Mouse (Mus musculus): Measurements from ENCODE around the gene Cish. TPM values are rescaled to one million over a fixed set of nuclear protein-coding genes. Genes with fewer than 3 reads are reported as not detected.

Cish gene
- polyA plus RNA-seq, 2 experiments, result 2.8 to 6.0 TPM

GRCm38 (mm10) chr9:107254476-107254875 lies 41.4 kb upstream of the Cish start:
- H3K27me3 ChIP-seq (ENCODE audit: control insufficient read depth, insufficient read depth, low read length), result no peaks in the 10 kb centered on the region
- no peaks in the 10 kb centered on the region for H3K9me3 ChIP-seq (ENCODE audit: control insufficient read depth, low read length)
- H3K4me2 ChIP-seq (ENCODE audit: low read depth), result no peak overlapping the region
- H3K4me3 ChIP-seq (ENCODE audit: insufficient read depth in 1 of 2, low read depth in 2 of 2, low read length in 2 of 2), result no peak overlapping the region
- H3K9ac ChIP-seq (replicated peaks), result no peak overlapping the region
- no peak for DNase-seq (ENCODE audit: low read depth in 3 of 3, low spot score in 3 of 3)
- no peak overlapping the region for H3K27ac ChIP-seq
- no peaks in the 10 kb centered on the region for H3K36me3 ChIP-seq (replicated peaks; ENCODE audit: control insufficient read depth, insufficient read depth, low read depth)
- no peak for ATAC-seq (ENCODE audit: insufficient read depth)
- no peak for TF ChIP-seq CTCF (IDR thresholded peaks at IDR 0.05; ENCODE audit: low read depth)
- TF ChIP-seq EP300 (IDR thresholded peaks at IDR 0.05; ENCODE audit: low read depth), result no peak
- no peaks in the 10 kb centered on the region for H3K4me1 ChIP-seq (replicated peaks; ENCODE audit: control insufficient read depth in 2 of 2, insufficient read depth in 2 of 2, low read length in 1 of 2)
- WGBS (ENCODE audit: insufficient replicate concordance), result 75% methylated on average over 12 of the region's 12 CpGs

DNA sequence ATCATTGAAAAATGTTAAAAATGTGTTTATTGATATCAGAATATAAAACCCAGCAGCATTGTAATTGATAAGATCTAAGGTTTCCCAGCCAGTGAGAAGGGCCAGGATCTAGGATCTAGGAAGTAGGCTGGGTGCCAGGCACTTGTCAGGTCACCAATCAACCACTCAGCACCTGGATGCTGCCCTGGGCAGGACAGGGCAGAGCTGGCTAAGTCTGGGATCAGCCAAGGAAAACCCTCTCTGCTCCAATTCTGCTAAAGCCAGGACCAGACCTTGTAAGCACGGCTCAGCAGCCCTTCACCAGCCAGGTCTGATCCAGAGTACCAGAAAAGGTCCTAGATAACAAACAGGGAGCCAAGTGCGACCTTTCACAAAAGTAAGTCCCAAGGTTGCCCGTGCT lies 40.9 kb upstream of the Cish start:
- Histone ChIP-seq H3K27me3 (ENCODE audit: control insufficient read depth, insufficient read depth, low read length) (no peaks in the 10 kb centered on the region), H3K4me1 (replicated peaks; ENCODE audit: control insufficient read depth in 2 of 2, insufficient read depth in 2 of 2, low read length in 1 of 2) (no peaks in the 10 kb centered on the region), H3K36me3 (replicated peaks; ENCODE audit: control insufficient read depth, insufficient read depth, low read depth) (no peaks in the 10 kb centered on the region), H3K4me3 (ENCODE audit: insufficient read depth in 1 of 2, low read depth in 2 of 2, low read length in 2 of 2) (no peak overlapping the region), H3K27ac (no peak overlapping the region), H3K4me2 (ENCODE audit: low read depth) (no peak overlapping the region), H3K9me3 (ENCODE audit: control insufficient read depth, low read length) (no peaks in the 10 kb centered on the region), H3K9ac (replicated peaks) (no peak overlapping the region)
- DNase-seq (ENCODE audit: low read depth in 3 of 3, low spot score in 3 of 3) (no peak), ATAC-seq (ENCODE audit: insufficient read depth) (no peak)
- no peak for TF ChIP-seq CTCF (IDR thresholded peaks at IDR 0.05; ENCODE audit: low read depth)
- TF ChIP-seq EP300 (IDR thresholded peaks at IDR 0.05; ENCODE audit: low read depth), result no peak
- 67% methylated on average over 3 of the region's 3 CpGs for WGBS (ENCODE audit: insufficient replicate concordance)

- ATAC-seq (ENCODE audit: insufficient read depth), result no peak
Measured at GRCm38 (mm10) chr9:107255596-107255995, 40.2 kb upstream of the Cish start.

DNA sequence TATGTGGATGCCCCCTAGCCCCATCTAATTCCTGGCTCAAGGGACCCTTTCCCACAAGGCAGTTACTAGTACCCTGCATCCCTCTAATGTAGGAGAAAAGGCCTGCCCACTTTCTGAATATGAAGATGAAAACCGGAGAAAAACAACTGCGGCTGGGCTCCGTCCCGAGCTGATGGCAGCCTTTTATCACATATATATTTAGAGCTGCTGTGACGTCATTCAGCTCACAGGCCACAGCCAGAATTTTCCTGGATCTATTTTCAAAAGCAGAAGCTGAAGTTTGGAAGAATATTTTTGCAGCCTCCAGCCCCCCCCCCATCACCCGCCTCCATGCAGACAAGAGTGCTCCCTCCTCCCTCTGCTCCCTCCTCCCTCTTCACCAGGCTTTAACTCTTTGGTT lies 36.3 kb upstream of the Cish start:
- Histone ChIP-seq H3K4me3 (ENCODE audit: insufficient read depth in 1 of 2, low read depth in 2 of 2, low read length in 2 of 2) (no peak overlapping the region), H3K27me3 (ENCODE audit: control insufficient read depth, insufficient read depth, low read length) (no peaks in the 10 kb centered on the region), H3K27ac (no peak overlapping the region), H3K36me3 (replicated peaks; ENCODE audit: control insufficient read depth, insufficient read depth, low read depth) (no peaks in the 10 kb centered on the region), H3K4me2 (ENCODE audit: low read depth) (no peak overlapping the region), H3K4me1 (replicated peaks; ENCODE audit: control insufficient read depth in 2 of 2, insufficient read depth in 2 of 2, low read length in 1 of 2) (no peaks in the 10 kb centered on the region), H3K9ac (replicated peaks) (no peak overlapping the region), H3K9me3 (ENCODE audit: control insufficient read depth, low read length) (no peaks in the 10 kb centered on the region)
- 75% methylated on average over 6 of the region's 6 CpGs for WGBS (ENCODE audit: insufficient replicate concordance)
- ATAC-seq (ENCODE audit: insufficient read depth), result no peak
- TF ChIP-seq EP300 (IDR thresholded peaks at IDR 0.05; ENCODE audit: low read depth) (no peak), CTCF (IDR thresholded peaks at IDR 0.05; ENCODE audit: low read depth) (no peak)
- no peak for DNase-seq (ENCODE audit: low read depth in 3 of 3, low spot score in 3 of 3)

More at GRCm38 (mm10) chr9:107255596-107255995, 40.2 kb upstream of the Cish start:
- Histone ChIP-seq H3K9ac (replicated peaks) (no peak overlapping the region), H3K27ac (no peak overlapping the region), H3K36me3 (replicated peaks; ENCODE audit: control insufficient read depth, insufficient read depth, low read depth) (no peaks in the 10 kb centered on the region), H3K9me3 (ENCODE audit: control insufficient read depth, low read length) (no peaks in the 10 kb centered on the region), H3K27me3 (ENCODE audit: control insufficient read depth, insufficient read depth, low read length) (no peaks in the 10 kb centered on the region), H3K4me1 (replicated peaks; ENCODE audit: control insufficient read depth in 2 of 2, insufficient read depth in 2 of 2, low read length in 1 of 2) (no peaks in the 10 kb centered on the region), H3K4me3 (ENCODE audit: insufficient read depth in 1 of 2, low read depth in 2 of 2, low read length in 2 of 2) (no peak overlapping the region), H3K4me2 (ENCODE audit: low read depth) (no peak overlapping the region)
- TF ChIP-seq EP300 (IDR thresholded peaks at IDR 0.05; ENCODE audit: low read depth) (no peak), CTCF (IDR thresholded peaks at IDR 0.05; ENCODE audit: low read depth) (no peak)
- no peak for DNase-seq (ENCODE audit: low read depth in 3 of 3, low spot score in 3 of 3)
- WGBS (ENCODE audit: insufficient replicate concordance), result 64% methylated on average over 3 of the region's 3 CpGs

DNA sequence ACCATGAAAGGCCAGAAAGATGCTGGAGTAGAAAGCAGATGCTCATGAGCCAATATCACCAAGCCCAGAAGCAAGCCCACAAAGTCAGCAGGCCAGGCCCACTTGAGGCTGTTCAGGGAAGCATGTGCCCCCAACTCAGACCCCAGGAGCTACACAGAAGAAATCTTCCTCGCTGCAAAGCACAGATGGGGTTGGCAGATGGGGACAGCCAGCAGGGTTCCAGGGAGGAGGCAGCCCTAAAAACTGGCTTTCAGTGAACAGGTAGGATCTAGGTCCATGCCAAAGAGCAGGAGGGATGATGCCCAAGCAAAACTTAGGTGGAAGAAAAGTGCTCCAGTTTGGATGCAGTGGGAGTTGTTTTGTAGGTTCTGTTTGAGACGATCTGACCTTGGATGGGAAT lies 35.4 kb upstream of the Cish start:
- WGBS (ENCODE audit: insufficient replicate concordance), result 57% methylated on average over 2 of the region's 2 CpGs
- H3K9me3 ChIP-seq (ENCODE audit: control insufficient read depth, low read length), result no peaks in the 10 kb centered on the region
- no peak overlapping the region for H3K27ac ChIP-seq
- H3K36me3 ChIP-seq (replicated peaks; ENCODE audit: control insufficient read depth, insufficient read depth, low read depth), result no peaks in the 10 kb centered on the region
- no peak for TF ChIP-seq CTCF (IDR thresholded peaks at IDR 0.05; ENCODE audit: low read depth)
- DNase-seq (ENCODE audit: low read depth in 3 of 3, low spot score in 3 of 3), result no peak
- no peaks in the 10 kb centered on the region for H3K4me1 ChIP-seq (replicated peaks; ENCODE audit: control insufficient read depth in 2 of 2, insufficient read depth in 2 of 2, low read length in 1 of 2)
- H3K27me3 ChIP-seq (ENCODE audit: control insufficient read depth, insufficient read depth, low read length), result no peaks in the 10 kb centered on the region
- no peak for ATAC-seq (ENCODE audit: insufficient read depth)
- H3K9ac ChIP-seq (replicated peaks), result no peak overlapping the region
- no peak overlapping the region for H3K4me2 ChIP-seq (ENCODE audit: low read depth)
- no peak overlapping the region for H3K4me3 ChIP-seq (ENCODE audit: insufficient read depth in 1 of 2, low read depth in 2 of 2, low read length in 2 of 2)

Data from liver, embryonic 14.5 days (tissue).